Mouse (Mus musculus) CH12.LX (cell line): Measurements from ENCODE around the gene Amt.

Experiments
- CHD2 ChIP-seq: IDR thresholded peaks from 2 replicates; pipeline ENCODE4 v1.6.1; 2011; ENCODE audit warnings: low read length, improper control_type of control experiment
- CTCF ChIP-seq, 2 experiments: IDR thresholded peaks in 1 of 2; conservative IDR thresholded peaks in 1 of 2; 2 replicates each; pipeline ENCODE4 v1.5.1; 2011 to 2012; ENCODE audit warnings: low read depth in 2 of 2, low read length in 2 of 2, improper control_type of control experiment in 1 of 2, inconsistent platforms in 1 of 2, mild to moderate bottlenecking in 1 of 2, moderate library complexity in 1 of 2
- E2F4 ChIP-seq: IDR thresholded peaks from 2 replicates; pipeline ENCODE4 v1.6.1; 2011; ENCODE audit warnings: low read depth, low read length, improper control_type of control experiment; ENCODE audit not compliant: insufficient replicate concordance
- EP300 ChIP-seq: IDR thresholded peaks from 2 replicates; pipeline ENCODE4 v1.6.1; 2011; ENCODE audit warnings: low read length, improper control_type of control experiment
- MAX ChIP-seq: IDR thresholded peaks from 2 replicates; pipeline ENCODE4 v1.6.1; 2011; ENCODE audit warnings: low read length, improper control_type of control experiment
- MXI1 ChIP-seq: IDR thresholded peaks from 2 replicates; pipeline ENCODE4 v1.6.1; 2011; ENCODE audit warnings: mild to moderate bottlenecking, low read depth, low read length, improper control_type of control experiment
- PAX5 ChIP-seq: IDR thresholded peaks from 2 replicates; pipeline ENCODE4 v1.6.1; 2012; ENCODE audit warnings: low read length, inconsistent platforms, mixed read lengths
- POLR2A ChIP-seq: IDR thresholded peaks from 2 replicates; pipeline ENCODE4 v1.6.1; 2011; ENCODE audit warnings: low read depth, mild to moderate bottlenecking, improper control_type of control experiment, low read length
- RCOR1 ChIP-seq: conservative IDR thresholded peaks from 2 replicates; pipeline ENCODE4 v1.6.1; 2012; ENCODE audit warnings: low read depth, mild to moderate bottlenecking, inconsistent platforms, low read length, improper control_type of control experiment
- TCF12 ChIP-seq: IDR thresholded peaks from 2 replicates; pipeline ENCODE4 v1.6.1; 2014; ENCODE audit warnings: low read depth, mild to moderate bottlenecking, inconsistent platforms, low read length, improper control_type of control experiment
- UBTF ChIP-seq: IDR thresholded peaks from 2 replicates; pipeline ENCODE4 v1.6.1; 2012; ENCODE audit warnings: low read depth, mild to moderate bottlenecking, inconsistent platforms, low read length, improper control_type of control experiment, moderate library complexity
- USF2 ChIP-seq: conservative IDR thresholded peaks from 2 replicates; pipeline ENCODE4 v1.6.1; 2011; ENCODE audit warnings: low read depth, low read length, improper control_type of control experiment
- ZC3H11A ChIP-seq: IDR thresholded peaks from 2 replicates; pipeline ENCODE4 v1.6.1; 2012; ENCODE audit warnings: low read depth, mild to moderate bottlenecking, inconsistent platforms, low read length, improper control_type of control experiment

DNA sequence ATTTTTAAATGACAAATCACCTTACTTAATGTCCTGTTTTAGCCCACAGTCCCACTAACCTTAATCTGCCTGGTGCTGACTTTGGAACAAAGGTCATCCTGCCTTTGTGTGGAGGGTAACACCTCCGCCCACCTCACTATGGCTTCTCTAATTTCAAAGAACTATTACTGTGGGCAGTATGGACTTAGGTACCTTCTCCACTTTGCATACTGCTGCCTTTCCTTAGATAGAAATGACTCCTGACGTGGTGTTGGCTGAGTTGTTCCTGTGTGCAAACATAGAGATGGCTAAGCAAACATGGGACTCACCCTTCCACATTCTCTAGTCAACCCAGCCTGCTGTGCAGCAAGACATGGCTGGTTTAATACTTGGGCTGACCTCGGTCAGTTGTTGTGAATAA lies 5.2 kb downstream of the Amt start:
- TF ChIP-seq CTCF (conservative IDR thresholded peaks at IDR 0.05 in 1 of 2, IDR thresholded peaks at IDR 0.05 in 1 of 2; ENCODE audit: low read depth in 2 of 2, low read length in 2 of 2) (no peak), MAX (no peak), CHD2 (no peak), TCF12 (no peak), UBTF (no peak), POLR2A (no peak), MXI1 (no peak), PAX5 (no peak), E2F4 (no peak), RCOR1 (no peak), USF2 (no peak), EP300 (no peak), ZC3H11A (no peak)
